Mouse (Mus musculus) retina, postnatal 7 days (tissue): ENCODE data around the gene Wipi2.

Source experiments
- DNase-seq: peaks from one replicate; pipeline ENCODE4 v3.0.0-alpha.2; 2012; ENCODE audit warnings: low read depth, low spot score

The Wipi2 gene

DNA sequence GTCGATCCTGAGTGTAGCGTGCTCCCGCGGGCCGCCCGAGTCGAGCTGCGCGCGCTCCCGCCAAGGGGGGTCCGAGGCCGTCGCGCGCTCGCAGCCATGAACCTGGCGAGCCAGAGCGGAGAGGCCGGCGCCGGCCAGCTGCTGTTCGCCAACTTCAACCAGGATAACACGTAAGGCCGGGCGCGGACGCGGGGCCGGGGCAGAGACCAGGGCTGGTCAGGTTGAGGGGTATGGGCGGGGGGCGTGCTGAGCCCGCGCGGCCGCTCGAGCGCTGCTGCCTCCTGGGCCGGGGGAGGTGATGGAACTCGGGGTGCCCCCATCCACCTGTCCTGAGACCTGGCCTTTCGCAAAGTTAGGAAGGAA is 2.1 kb downstream of the Wipi2 start:
- no peak for DNase-seq

DNA sequence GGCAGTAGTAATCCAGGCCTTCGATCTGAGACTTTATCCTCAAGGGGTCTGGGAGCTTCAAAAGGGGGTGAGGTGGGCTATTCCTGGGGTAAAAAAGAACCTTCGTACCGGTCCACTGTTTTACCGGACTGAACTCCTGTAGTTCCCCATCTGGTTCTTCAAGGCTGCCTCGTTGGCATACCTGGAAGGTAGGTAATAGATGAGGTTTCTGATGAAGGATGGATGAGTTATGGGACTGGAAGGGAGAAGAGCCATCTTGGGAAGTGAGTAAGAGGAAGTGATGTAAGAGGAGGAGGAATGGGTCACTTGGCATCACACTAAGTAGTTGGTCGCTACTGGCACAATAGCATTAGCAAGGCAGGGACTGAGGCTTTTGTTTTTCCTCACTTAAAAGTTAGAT is 2.7 kb downstream of the Wipi2 start:
- no peak for DNase-seq

DNA sequence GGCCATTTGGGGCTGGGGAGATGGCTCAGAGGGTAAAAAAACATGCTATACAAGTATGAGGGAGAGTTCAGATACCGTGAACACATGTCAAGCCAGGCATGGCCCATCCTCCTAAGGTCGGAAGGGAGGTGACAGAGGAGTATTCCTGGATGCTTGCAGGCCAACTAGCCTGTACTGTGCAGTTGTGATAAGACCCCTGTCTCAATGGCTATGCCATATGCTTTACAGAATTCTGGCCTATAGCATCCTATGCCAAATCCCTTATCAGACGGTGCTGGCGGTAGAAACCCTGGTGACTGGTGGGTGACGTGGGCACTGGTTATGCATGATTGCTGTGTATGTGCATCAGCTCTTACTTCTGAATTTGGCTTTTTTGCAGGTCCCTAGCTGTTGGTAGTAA is 10.3 kb downstream of the Wipi2 start:
- DNase-seq = no peak

DNA sequence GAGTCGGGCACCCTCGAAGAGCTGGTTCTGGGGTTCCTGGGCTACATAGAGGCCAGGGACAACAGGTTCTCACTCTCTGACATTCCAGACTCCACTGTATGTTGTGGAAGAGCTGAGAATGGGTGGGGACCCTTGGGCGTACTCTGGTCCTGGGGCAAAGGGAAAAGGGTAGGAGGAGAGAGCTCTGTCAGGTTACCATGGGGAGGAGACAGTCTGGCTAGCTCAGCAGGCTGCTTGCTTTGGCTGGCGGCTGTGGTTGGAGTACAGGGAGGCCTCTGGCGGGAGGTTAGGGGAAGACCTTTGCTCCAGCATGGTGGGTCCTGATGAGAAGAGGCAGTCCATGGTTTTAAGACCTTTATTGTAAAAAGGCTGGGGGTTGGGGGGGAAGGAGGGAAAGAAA is 12.6 kb downstream of the Wipi2 start:
- DNase-seq = no peak

DNA sequence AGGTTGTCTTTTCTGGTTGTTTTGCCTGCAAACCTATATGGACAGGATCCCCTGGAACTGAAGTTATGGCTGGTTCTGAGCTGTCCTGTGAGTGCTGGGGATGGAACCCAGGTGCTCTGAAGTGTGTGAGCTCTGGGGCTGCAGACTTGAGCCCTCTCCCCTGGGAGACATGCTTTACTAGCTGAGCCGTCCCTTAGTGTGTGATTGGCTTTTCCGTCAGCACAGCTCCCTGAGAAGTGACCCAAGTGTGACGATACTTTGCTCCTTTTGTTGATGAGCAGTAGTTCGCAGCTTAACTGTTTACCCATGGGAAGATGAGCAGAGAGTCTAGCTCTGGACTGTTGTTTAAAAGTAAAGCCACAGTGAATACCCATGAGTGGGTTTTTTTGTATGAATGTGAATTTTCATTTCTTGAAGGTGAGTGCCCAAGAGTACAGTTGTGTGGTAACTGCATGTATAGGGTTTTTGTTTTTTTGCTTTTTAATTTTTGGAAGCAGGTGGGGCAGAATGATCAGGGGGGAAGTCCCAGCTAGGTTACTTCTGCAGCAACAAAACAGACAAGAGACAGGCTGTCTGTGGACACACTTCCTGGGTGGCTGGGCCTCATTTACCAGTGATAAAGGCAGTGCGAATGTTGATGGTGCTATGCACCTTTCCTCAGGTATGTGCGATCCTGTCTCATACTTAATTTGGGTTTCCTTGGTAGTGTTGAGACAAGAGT is 14.0 kb downstream of the Wipi2 start:
- DNase-seq = no peak

GRCm38 (mm10) chr5:142648162-142648561 is 20.7 kb downstream of the Wipi2 start:
- DNase-seq = no peak

- DNase-seq = no peak
Measured at GRCm38 (mm10) chr5:142649460-142650050, 22.1 kb downstream of the Wipi2 start.

GRCm38 (mm10) chr5:142650390-142650789 is 22.9 kb downstream of the Wipi2 start:
- no peak for DNase-seq

DNA sequence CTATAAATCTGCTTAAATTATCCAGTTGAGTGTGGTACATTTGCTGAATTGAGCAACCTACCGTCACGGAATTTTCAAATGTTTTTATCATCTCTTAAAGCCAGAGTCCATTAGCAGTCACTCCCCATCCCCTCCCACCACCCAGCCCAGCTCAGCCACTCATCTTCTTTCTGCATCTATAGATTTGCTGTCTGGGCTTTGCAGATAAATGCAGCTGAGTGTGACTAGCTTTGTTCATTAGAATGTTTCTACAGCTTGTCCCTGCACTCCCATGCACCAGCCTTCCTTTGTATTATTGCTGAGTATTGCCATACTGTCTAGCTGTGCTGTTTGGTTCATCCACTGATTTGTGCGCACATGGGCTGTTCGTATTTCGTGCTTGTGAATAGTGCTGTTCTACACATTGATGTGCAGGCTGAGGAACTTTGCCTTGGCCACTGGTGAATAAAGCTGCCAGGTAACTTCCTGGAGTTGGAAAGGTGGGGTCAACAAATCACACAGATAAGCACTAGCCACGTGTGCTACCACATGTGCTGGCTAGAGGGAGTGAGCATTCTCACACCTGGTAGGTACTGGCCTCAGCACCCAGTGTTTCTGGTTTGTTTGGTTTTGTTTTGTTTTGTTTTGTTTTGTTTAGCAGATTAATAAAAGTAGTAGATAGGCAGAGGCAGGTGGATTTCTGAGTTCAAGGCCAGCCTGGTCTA is 23.4 kb downstream of the Wipi2 start:
- no peak for DNase-seq

GRCm38 (mm10) chr5:142652266-142652665 is 24.8 kb downstream of the Wipi2 start:
- no peak for DNase-seq

GRCm38 (mm10) chr5:142660656-142661434 is 33.3 kb downstream of the Wipi2 start:
- DNase-seq = no peak

GRCm38 (mm10) chr5:142667921-142668320 is 40.4 kb downstream of the Wipi2 start:
- DNase-seq = no peak

- no peak for DNase-seq
Measured at GRCm38 (mm10) chr5:142668556-142669263, 41.2 kb downstream of the Wipi2 start.

DNA sequence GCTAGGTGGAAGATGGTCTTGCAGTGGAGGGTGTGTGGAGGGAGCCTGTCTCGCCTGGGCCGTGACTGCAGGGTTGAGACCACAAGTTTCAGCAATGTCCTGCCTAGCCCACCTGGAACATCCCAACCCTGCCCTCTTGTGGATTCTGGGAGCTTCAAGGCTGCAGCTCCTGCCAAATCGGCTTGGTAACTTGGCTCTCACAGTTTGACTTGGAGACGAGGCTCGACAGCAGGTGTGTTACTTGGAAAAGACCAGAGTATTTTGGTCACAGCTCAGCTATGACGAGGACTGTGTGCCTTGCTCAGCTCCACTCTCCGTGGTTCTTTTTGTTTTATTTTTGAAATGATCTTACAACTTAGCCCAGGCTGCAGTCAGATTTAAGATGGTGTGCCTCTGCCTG is 42.2 kb downstream of the Wipi2 start:
- no peak for DNase-seq

- DNase-seq = peak; percentile 29
Measured at GRCm38 (mm10) chr5:142673082-142673481, 45.6 kb downstream of the Wipi2 start.

DNA sequence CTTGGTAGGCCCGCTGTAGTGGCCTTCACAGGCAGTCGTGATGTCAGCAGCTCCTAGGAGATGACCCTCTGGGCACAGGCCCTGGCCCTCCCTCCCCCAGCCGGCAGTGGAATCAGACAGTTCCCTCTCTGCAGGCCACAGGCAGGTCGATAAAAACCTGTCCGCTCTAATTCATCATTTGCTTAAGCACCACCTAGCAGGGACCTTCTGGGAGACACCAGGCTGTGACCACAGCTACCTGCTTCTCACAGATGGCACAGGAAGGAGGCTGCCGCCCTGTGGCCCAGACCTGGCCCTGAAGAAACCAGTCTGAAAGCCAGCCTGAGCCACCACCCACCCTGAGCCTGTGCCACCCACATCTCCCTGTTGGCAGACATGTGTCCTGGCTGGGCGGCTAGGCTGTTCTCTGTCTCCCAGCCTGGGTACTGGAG is 50.7 kb downstream of the Wipi2 start:
- no peak for DNase-seq

DNA sequence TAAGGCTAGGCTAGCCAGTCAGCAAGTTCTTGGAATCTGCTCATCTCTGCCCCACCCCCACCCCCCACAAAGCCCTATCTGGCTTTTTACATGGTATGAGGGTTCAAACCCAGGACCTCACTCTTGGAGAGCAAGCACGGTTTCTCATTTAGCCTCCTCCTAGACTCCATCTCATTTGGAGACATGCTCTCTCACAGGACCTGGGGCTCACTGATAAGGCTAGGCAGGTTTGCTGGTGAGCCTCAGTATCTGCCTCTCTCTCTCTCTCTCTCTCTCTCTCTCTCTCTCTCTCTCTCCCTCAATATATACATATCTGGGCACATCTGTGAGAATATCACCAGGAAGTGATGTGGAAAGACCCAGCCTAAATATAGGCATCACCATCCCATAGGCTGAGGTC is 51.6 kb downstream of the Wipi2 start:
- no peak for DNase-seq

- no peak for DNase-seq
Measured at GRCm38 (mm10) chr5:142681911-142682310, 54.4 kb downstream of the Wipi2 start.

- DNase-seq = no peak
Measured at GRCm38 (mm10) chr5:142682529-142682928, 55.0 kb downstream of the Wipi2 start.

DNA sequence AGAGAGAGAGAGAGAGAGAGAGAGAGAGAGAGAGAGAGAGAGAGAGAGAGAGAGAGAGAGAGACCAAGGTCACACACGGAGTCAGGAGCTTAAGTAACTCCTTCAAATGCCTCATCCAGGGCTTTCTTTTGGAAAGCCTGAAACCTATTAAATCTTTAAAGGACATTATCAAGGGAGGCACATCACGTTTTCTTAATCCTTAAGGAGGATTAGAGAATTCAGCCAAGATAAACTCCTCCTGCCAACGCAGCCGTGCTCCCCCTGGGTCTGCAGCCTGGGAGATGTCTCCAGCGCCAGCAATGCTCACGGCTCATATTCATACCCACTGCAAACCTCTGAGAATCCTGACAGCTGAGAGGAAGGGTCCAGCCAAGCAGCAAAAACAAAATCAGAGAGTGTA is 61.4 kb downstream of the Wipi2 start:
- peak; percentile 39 for DNase-seq

GRCm38 (mm10) chr5:142690343-142690742 is 62.8 kb downstream of the Wipi2 start:
- no peak for DNase-seq

DNA sequence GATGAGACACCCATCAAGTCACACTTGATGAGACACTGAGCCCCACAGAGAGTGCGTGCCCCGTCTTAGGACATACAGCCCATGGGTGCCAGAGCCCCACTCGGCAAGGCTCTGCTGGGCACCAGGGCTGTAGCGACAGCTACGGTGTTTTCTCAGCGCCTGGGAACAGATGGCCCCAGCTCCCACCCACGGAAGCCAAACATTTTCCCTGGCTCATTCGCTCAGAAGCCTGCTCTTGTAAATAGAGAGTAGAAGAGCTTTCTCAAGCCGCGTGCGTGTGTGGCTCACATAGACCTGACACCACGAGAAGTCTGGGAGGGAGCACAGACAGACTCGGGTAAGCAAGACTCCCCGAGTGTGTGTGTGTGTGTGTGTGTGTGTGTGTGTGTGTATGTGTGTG is 64.8 kb downstream of the Wipi2 start, which contains the start of gene Slc29a4:
Slc29a4 (plus strand) TSS at position 265 of the 400 bp plus-strand sequence.
- no peak for DNase-seq
